In the genomic region with DNA sequence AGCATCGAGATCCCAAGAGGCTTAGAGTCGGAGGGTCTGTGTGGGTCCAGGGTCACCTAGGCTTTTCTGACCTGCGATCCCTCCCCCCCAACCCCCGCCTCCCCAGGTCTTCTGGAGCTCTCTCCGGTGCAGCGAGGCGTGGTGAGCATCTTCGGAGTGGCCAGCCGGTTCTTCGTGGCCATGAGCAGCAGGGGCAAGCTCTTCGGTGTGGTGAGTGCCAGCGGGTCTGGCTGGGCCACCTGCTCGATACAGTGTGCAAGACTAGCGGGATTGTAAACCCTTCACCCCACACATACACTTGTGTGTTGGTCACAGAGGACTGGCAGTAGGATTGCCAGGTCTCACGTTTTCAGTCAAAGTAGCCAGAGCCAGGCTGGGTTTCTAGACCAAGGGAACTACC, we compare ENCODE assay signal across 11 mouse cellular contexts. TPM values are rescaled to one million over a fixed set of nuclear protein-coding genes. Genes with fewer than 3 reads are reported as not detected.
DNase-seq lines count a peak whose midpoint lies in the region; ATAC-seq lines count a peak whose summit lies in the region.
"Had no signal": no experiment of that assay in that cellular context is flagged by ENCODE, and none has a peak within 500 bp of the region (broad histone marks: within the 10 kb centered on the region; RNA-seq: fewer than 3 reads in every experiment).

No protein-coding gene starts in this region.

- H3K9me3 ChIP-seq in lung, embryonic 16.5 days (ENCODE audit: control insufficient read depth, low read length), result no peaks in the 10 kb centered on the region
- no peaks in the 10 kb centered on the region for H3K9me3 ChIP-seq in intestine, embryonic 16.5 days (ENCODE audit: control insufficient read depth, low read length)
- no peaks in the 10 kb centered on the region for H3K9me3 ChIP-seq in neural tube, embryonic 15.5 days (replicated peaks)
- H3K9me3 ChIP-seq: liver, embryonic 12.5 days had no signal

- H3K4me3 ChIP-seq in lung, embryonic 16.5 days (ENCODE audit: low read length), result no peak overlapping the region; the same call in 1 of the 2 replicates
- 0 out of 2 replicates have a peak overlapping the region, but pooled peaks have one; percentile 21 for H3K4me3 ChIP-seq in intestine, embryonic 16.5 days (ENCODE audit: low read length)
- H3K4me3 ChIP-seq in neural tube, embryonic 15.5 days (replicated peaks), result peak overlapping the region; percentile 19; the same call in 1 of the 2 replicates

- DNase-seq in cerebellum, adult 11-12 months, result peak; percentile 28
- DNase-seq in lung, postnatal 10 days, result no peak
- no peak for DNase-seq in ovary, adult 18-20 months (ENCODE audit: low spot score)
- DNase-seq in layer of hippocampus, postnatal 14 days (ENCODE audit: low spot score in 2 of 2), result no peak

- H3K9ac ChIP-seq in lung, embryonic 16.5 days (ENCODE audit: low read length), result no peak overlapping the region
- no peak overlapping the region for H3K9ac ChIP-seq in intestine, embryonic 16.5 days (ENCODE audit: low read depth, low read length)
- no peak overlapping the region for H3K9ac ChIP-seq in neural tube, embryonic 15.5 days (replicated peaks)
- H3K9ac ChIP-seq: liver, embryonic 12.5 days had no signal

- ATAC-seq in cerebellum, adult (ENCODE audit: insufficient number of reproducible peaks, low FRiP score, low TSS enrichment), result no peak
- no peak for ATAC-seq in lung, embryonic 16.5 days (ENCODE audit: low read depth)
- no peak for ATAC-seq in intestine, embryonic 16.5 days
- no peak for ATAC-seq in neural tube, embryonic 15.5 days (ENCODE audit: low FRiP score)
- ATAC-seq: liver, embryonic 12.5 days had no signal

- peak overlapping the region; percentile 41; the same call in 1 of the 2 replicates for H3K4me2 ChIP-seq in lung, embryonic 16.5 days (ENCODE audit: low read depth, low read length)
- no peak overlapping the region for H3K4me2 ChIP-seq in intestine, embryonic 16.5 days (ENCODE audit: low read depth, low read length)
- peak overlapping the region; percentile 37; the same call in 1 of the 2 replicates for H3K4me2 ChIP-seq in neural tube, embryonic 15.5 days

- peaks cover 66% of the 10 kb centered on the region for H3K27me3 ChIP-seq in lung, embryonic 16.5 days (ENCODE audit: control insufficient read depth, insufficient read depth, low read depth, low read length)
- peaks cover 64% of the 10 kb centered on the region for H3K27me3 ChIP-seq in intestine, embryonic 16.5 days (replicated peaks; ENCODE audit: control insufficient read depth, insufficient read depth, low read length)
- peaks cover 83% of the 10 kb centered on the region for H3K27me3 ChIP-seq in neural tube, embryonic 15.5 days (replicated peaks)

- H3K36me3 ChIP-seq in lung, embryonic 16.5 days (ENCODE audit: control insufficient read depth, insufficient read depth, low read length), result no peaks in the 10 kb centered on the region
- H3K36me3 ChIP-seq in intestine, embryonic 16.5 days (ENCODE audit: control insufficient read depth, insufficient read depth, low read length), result no peaks in the 10 kb centered on the region
- H3K36me3 ChIP-seq in neural tube, embryonic 15.5 days, result no peaks in the 10 kb centered on the region
- H3K36me3 ChIP-seq: liver, embryonic 12.5 days had no signal

- 0% methylated on average over 15 of the region's 15 CpGs for WGBS in lung, embryonic 16.5 days
- 2% methylated on average over 15 of the region's 15 CpGs for WGBS in intestine, embryonic 16.5 days
- 2% methylated on average over 15 of the region's 15 CpGs for WGBS in neural tube, embryonic 15.5 days

- H3K4me1 ChIP-seq in lung, embryonic 16.5 days (replicated peaks; ENCODE audit: control insufficient read depth, insufficient read depth, low read length), result peaks cover 9% of the 10 kb centered on the region; the same call in 1 of the 2 replicates
- peaks cover 9% of the 10 kb centered on the region; the same call in 1 of the 2 replicates for H3K4me1 ChIP-seq in intestine, embryonic 16.5 days (ENCODE audit: control insufficient read depth, insufficient read depth, low read length)
- peaks cover 15% of the 10 kb centered on the region for H3K4me1 ChIP-seq in neural tube, embryonic 15.5 days

- no peak overlapping the region for H3K27ac ChIP-seq in lung, embryonic 16.5 days (ENCODE audit: low read length)
- no peak overlapping the region for H3K27ac ChIP-seq in intestine, embryonic 16.5 days (ENCODE audit: low read length)
- H3K27ac ChIP-seq in neural tube, embryonic 15.5 days (replicated peaks), result no peak overlapping the region
- H3K27ac ChIP-seq: liver, embryonic 12.5 days had no signal

RNA-seq across cellular contexts. Expression of a gene that starts 15.0 kb away (rescaled TPM):
- polyA plus RNA-seq in lung, embryonic 16.5 days (2015; fragmentation: Nextera tagmentation; extraction: Ambion mirVana), result not detected in 2 replicates
- not detected in 2 replicates for polyA plus RNA-seq in intestine, embryonic 16.5 days (2015; fragmentation: Nextera tagmentation; extraction: Ambion mirVana)
- not detected in 2 replicates for polyA plus RNA-seq in neural tube, embryonic 15.5 days (2015; fragmentation: Nextera tagmentation; extraction: Ambion mirVana)
- not detected for total RNA-seq in layer of hippocampus, postnatal 14 days (2021)
- polyA plus RNA-seq: liver, embryonic 12.5 days; neural tube, embryonic 14.5 days; testis, adult 2 months had no signal

RNA-seq across cellular contexts. Expression of a gene that starts 24.2 kb away (rescaled TPM):
- not detected in 2 replicates for polyA plus RNA-seq in lung, embryonic 16.5 days (2015; fragmentation: Nextera tagmentation; extraction: Ambion mirVana)
- polyA plus RNA-seq in intestine, embryonic 16.5 days (2015; fragmentation: Nextera tagmentation; extraction: Ambion mirVana), result not detected in 2 replicates
- 0.28 and 1.2 TPM in 2 replicates for polyA plus RNA-seq in neural tube, embryonic 15.5 days (2015; fragmentation: Nextera tagmentation; extraction: Ambion mirVana)
- total RNA-seq in layer of hippocampus, postnatal 14 days (2021), result under 1 TPM in 1 of 2 experiments, not detected in 1; 0.14 TPM
- polyA plus RNA-seq: testis, adult 2 months had no signal

RNA-seq across cellular contexts. Expression of a gene that starts 34.2 kb away (rescaled TPM):
- not detected in 2 replicates for polyA plus RNA-seq in lung, embryonic 16.5 days (2015; fragmentation: Nextera tagmentation; extraction: Ambion mirVana)
- polyA plus RNA-seq in intestine, embryonic 16.5 days (2015; fragmentation: Nextera tagmentation; extraction: Ambion mirVana), result 0.15 and 0.33 TPM in 2 replicates
- 5.4 and 7.8 TPM in 2 replicates for polyA plus RNA-seq in neural tube, embryonic 15.5 days (2015; fragmentation: Nextera tagmentation; extraction: Ambion mirVana)
- total RNA-seq in layer of hippocampus, postnatal 14 days (2021), result not detected
- polyA plus RNA-seq: liver, embryonic 12.5 days; testis, adult 2 months had no signal

RNA-seq across cellular contexts. Expression of a gene that starts 52.8 kb away (rescaled TPM):
- polyA plus RNA-seq in lung, embryonic 16.5 days (2015; fragmentation: Nextera tagmentation; extraction: Ambion mirVana), result 28.2 and 29.1 TPM in 2 replicates
- polyA plus RNA-seq in intestine, embryonic 16.5 days (2015; fragmentation: Nextera tagmentation; extraction: Ambion mirVana), result 22.7 and 24.4 TPM in 2 replicates
- 32.6 and 32.8 TPM in 2 replicates for polyA plus RNA-seq in neural tube, embryonic 15.5 days (2015; fragmentation: Nextera tagmentation; extraction: Ambion mirVana)
- total RNA-seq in layer of hippocampus, postnatal 14 days (2021), result 10 to 100 TPM; 24.0 to 29.0 TPM
